Mouse (Mus musculus) forebrain, embryonic 15.5 days (tissue): ENCODE data around the gene Trpm3. TPM values are rescaled to one million over a fixed set of nuclear protein-coding genes. Genes with fewer than 3 reads are reported as not detected.

Experiments
- ATAC-seq: fragments of 200-750 bp; cut with Nextera tagmentation; replicated peaks from 2 replicates; pipeline ENCODE4 v1.8.0; 2017; ENCODE audit warnings: mild to moderate bottlenecking, moderate TSS enrichment, moderate library complexity
- H3K27ac ChIP-seq: fragments of 300-500 bp; sonication (generic); replicated peaks from 2 replicates; pipeline ENCODE4 v1.5.1; 2015; ENCODE audit warnings: mild to moderate bottlenecking, inconsistent platforms
- H3K27me3 ChIP-seq: fragments of 300-500 bp; sonication (generic); 2 replicates; pipeline ENCODE4 v1.6.1; 2015; ENCODE audit warnings: inconsistent platforms
- H3K36me3 ChIP-seq: fragments of 300-500 bp; sonication (generic); 2 replicates; pipeline ENCODE4 v1.6.1; 2015; ENCODE audit warnings: mild to moderate bottlenecking, inconsistent platforms
- H3K4me1 ChIP-seq: fragments of 300-500 bp; sonication (generic); 2 replicates; pipeline ENCODE4 v1.6.1; 2015; ENCODE audit warnings: inconsistent platforms
- H3K4me2 ChIP-seq: fragments of 300-500 bp; sonication (generic); replicated peaks from 2 replicates; pipeline ENCODE4 v1.6.1; 2015; ENCODE audit warnings: mild to moderate bottlenecking, inconsistent platforms
- H3K4me3 ChIP-seq: fragments of 300-500 bp; sonication (generic); 2 replicates; pipeline ENCODE4 v1.5.1; 2015; ENCODE audit warnings: mild to moderate bottlenecking, inconsistent platforms
- H3K9ac ChIP-seq: fragments of 300-500 bp; sonication (generic); replicated peaks from 2 replicates; pipeline ENCODE4 v1.6.1; 2015; ENCODE audit warnings: mild to moderate bottlenecking, inconsistent platforms
- H3K9me3 ChIP-seq: fragments of 300-500 bp; sonication (generic); 2 replicates; pipeline ENCODE4 v1.6.1; 2016; ENCODE audit warnings: inconsistent platforms
- WGBS: fragments of 180-500 bp; shearing (Covaris S2); methylation state at CpG from one replicate; pipeline ENCODE4 v1.1.7; 2015; ENCODE audit warnings: mixed read lengths; 5-methylcytosine and 5-hydroxymethylcytosine counted together
- polyA plus RNA-seq: library from polyadenylated mRNA; unstranded; fragments of >200 nt; fragmentation: Nextera tagmentation; extraction: Ambion mirVana; gene quantifications from 2 replicates; pipeline ENCODE4 v1.2.1, GENCODE M21; 2015

Trpm3 gene
- polyA plus RNA-seq, 1 experiment from 2014 or later: 21.6 TPM

DNA sequence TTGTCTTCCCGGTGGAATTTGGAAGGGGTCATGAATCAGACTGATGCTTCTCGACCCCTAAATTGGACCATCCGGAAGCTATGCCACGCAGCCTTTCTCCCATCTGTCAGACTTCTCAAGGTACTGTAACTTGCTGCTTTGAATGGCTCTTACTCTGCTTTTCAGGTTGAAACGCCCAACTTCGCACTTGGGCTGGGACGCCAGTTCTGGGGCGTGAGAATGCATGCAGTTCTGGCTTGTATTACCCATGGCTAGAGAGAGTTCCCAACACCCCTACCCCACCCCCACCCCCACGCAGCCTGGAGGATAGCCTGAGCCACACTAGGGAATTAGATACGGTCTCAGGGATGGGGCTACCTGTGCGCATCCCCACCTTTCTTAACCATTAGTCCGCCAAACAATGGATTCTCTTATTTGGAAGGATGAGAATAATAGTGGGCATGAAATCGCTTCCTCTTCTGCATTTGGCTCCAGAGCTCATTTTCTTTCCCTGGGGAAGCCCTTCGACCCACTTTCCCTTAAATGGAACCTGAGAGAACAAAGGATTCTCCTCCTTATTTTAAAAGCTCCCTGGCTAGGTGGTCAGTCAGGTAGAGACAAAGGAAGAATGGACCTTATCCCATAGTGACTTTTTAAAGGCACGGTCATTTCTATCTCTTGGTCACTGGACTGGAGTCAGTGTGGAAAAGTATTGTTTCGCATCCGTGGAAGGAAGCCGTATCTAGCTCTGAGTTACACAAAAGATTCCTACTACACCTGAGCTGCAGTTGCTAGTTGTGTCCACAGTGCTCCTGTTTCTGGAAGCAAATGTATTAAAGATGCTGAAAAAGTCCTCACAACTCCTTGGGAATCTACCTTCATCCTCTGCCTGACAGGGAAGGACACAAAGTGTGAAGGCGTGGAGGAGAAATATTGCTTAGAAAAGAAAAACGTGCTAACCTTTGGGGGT, 309.8 kb downstream of the Trpm3 start:
- Histone ChIP-seq H3K4me1 (peaks cover 18% of the 10 kb centered on the region), H3K36me3 (no peaks in the 10 kb centered on the region), H3K27ac (peak overlapping the region; percentile 52; the same call in 1 of the 2 replicates), H3K27me3 (no peaks in the 10 kb centered on the region), H3K9me3 (no peaks in the 10 kb centered on the region), H3K9ac (peak overlapping the region; percentile 52), H3K4me2 (peak overlapping the region; percentile 78), H3K4me3 (peak overlapping the region; percentile 46)
- ATAC-seq: peak; percentile 76
- 19% methylated on average over 20 of the region's 20 CpGs for WGBS

DNA sequence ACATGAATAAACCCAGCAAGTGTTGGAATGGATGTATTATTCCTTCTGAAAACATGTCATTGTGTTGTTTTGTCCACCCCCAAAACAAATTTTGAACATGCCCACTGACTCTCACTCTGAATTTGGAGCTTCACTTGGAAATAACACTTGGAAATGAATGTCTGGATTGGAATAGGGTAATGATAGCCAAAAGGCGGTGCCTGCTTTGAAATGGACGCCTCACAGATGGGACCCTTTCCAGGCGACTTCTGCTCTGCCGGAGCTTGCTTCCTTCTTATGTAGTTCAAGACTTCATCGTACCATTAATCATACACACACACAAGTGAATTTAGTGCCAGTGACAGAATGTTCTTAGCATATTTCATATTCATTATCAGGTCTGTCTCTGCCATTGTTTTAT, 312.4 kb downstream of the Trpm3 start:
- peaks cover 18% of the 10 kb centered on the region for H3K4me1 ChIP-seq
- ATAC-seq: no peak
- H3K4me3 ChIP-seq: no peak overlapping the region
- no peaks in the 10 kb centered on the region for H3K36me3 ChIP-seq
- H3K9ac ChIP-seq: no peak overlapping the region
- no peaks in the 10 kb centered on the region for H3K27me3 ChIP-seq
- 86% methylated on average over 5 of the region's 5 CpGs for WGBS
- no peak overlapping the region for H3K4me2 ChIP-seq
- H3K27ac ChIP-seq: no peak overlapping the region
- H3K9me3 ChIP-seq: no peaks in the 10 kb centered on the region

DNA sequence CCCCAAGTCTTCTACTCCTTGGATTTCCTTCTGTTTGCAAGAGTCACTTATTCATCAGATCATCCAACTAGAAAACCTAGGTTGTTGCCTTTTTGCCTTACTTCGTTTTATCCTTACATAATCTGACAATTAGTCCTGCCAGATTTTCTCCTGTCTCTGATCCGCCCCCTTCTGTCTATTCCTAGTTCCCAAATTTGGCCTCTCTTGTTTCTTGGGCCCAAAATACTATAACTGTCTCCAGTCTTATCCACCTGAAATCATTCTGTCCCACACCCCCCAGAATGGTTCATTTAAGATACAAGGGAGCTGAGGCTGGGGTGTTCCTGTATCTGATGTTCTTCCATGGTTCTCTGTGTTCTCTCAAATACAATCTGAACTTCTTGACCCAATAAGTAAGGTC, 318.1 kb downstream of the Trpm3 start:
- WGBS: 90% methylated on average over 2 of the region's 2 CpGs
- Histone ChIP-seq H3K4me3 (no peak overlapping the region), H3K36me3 (no peaks in the 10 kb centered on the region), H3K27me3 (no peaks in the 10 kb centered on the region), H3K4me1 (no peaks in the 10 kb centered on the region), H3K9ac (no peak overlapping the region), H3K9me3 (no peaks in the 10 kb centered on the region), H3K4me2 (no peak overlapping the region), H3K27ac (no peak overlapping the region)
- ATAC-seq: no peak

DNA sequence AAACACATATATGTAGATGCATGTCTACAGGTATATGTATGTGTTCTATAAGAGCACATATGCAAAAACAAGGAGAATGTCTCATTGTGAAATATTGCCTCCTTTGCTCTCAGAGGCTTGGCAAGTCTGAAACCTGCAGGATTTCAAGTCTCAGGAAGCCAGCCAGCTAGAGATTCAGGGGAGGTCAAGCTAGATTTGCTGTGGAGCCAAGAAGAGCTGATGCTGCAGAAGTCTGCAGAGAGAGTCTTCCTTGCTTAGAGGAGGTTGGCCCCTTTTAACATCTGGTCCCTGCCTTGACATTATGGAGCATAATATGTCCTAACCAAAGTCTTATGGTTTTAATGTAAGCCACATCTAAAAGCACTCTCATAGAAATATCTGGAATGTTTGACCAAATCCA, 323.2 kb downstream of the Trpm3 start:
- H3K27me3 ChIP-seq: no peaks in the 10 kb centered on the region
- H3K4me2 ChIP-seq: no peak overlapping the region
- no peaks in the 10 kb centered on the region for H3K9me3 ChIP-seq
- no peak overlapping the region for H3K27ac ChIP-seq
- no peaks in the 10 kb centered on the region for H3K4me1 ChIP-seq
- no peak overlapping the region for H3K4me3 ChIP-seq
- ATAC-seq: no peak
- no peak overlapping the region for H3K9ac ChIP-seq
- no peaks in the 10 kb centered on the region for H3K36me3 ChIP-seq

DNA sequence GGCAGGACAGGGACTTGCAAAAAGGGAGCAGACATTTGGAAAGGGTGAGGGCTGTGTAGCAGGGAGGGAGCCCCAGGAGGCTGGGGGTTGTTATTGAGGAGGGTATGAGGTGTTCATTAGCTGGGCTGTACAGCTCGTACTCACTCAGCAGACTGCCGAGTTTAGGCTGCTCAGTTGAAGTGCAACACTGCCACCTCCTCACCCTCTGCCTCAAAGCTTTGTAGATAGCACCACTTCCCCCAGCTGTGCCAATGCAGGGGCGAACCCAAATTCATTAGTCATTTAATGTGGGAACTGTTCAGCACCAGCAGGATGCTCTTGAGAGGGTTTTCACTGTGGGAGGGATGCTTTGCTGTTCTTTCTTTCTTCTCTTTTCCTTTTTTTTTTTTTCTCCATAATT, 324.7 kb downstream of the Trpm3 start:
- Histone ChIP-seq H3K4me3 (no peak overlapping the region), H3K4me2 (no peak overlapping the region), H3K9ac (no peak overlapping the region), H3K36me3 (no peaks in the 10 kb centered on the region), H3K27me3 (no peaks in the 10 kb centered on the region), H3K27ac (no peak overlapping the region), H3K4me1 (no peaks in the 10 kb centered on the region), H3K9me3 (no peaks in the 10 kb centered on the region)
- no peak for ATAC-seq
- 41% methylated on average over 3 of the region's 3 CpGs for WGBS

DNA sequence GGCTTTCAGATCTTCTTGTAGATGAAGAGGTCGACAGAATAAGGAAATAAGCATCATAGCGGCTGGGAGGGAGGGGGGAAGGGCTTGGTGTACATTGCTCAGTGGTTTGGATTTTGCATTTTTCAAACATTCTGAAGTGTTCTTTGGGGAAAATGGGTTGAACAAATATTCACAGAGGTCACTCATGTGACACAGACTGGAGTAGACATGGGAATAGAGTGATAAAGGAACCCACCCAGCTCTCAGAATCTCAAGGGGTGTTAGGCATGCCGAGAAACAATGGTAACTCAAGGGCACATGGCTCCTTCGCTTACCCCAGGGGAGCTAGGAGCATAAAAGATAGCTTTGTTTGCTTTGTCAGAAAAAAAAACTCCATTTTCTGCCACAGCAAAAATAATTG, 330.8 kb downstream of the Trpm3 start:
- ATAC-seq: no peak
- WGBS: 73% methylated on average over 4 of the region's 4 CpGs

DNA sequence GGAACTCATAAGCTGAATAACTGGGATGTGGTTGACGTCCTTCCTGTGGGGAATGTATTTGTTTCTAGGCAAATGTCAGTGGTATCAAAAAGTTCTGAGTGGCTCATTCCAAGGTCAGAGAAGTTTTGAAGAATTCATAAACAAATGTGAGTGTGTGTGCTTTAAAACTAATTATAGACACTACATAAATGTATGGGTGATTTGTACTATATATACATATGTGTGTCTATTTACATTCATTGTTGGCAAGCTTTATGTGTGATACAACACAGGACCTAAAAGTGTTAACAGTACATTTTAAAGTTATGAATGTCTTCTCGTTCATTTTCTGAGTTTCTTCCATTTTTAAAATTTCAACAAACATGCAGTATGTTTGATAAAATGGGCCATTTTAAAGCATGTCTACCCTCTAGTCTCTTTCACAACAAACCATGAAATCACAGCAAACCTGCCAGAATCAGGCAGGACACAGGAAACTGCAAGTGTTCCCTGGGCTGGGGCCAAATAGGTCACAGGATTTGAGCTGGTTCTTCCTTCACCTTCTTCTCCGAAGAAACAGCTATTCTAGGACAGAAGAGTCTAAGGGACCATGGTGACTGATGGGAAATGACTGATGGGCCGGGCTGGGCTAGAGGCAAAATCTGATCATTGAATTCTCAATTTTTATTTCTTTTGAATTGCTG, 334.3 kb downstream of the Trpm3 start:
- H3K9ac ChIP-seq: no peak overlapping the region
- WGBS: 82% methylated on average over 4 of the region's 4 CpGs
- H3K27me3 ChIP-seq: no peaks in the 10 kb centered on the region
- H3K9me3 ChIP-seq: no peaks in the 10 kb centered on the region
- H3K4me3 ChIP-seq: no peak overlapping the region
- H3K36me3 ChIP-seq: no peaks in the 10 kb centered on the region
- H3K27ac ChIP-seq: no peak overlapping the region
- H3K4me2 ChIP-seq: no peak overlapping the region
- H3K4me1 ChIP-seq: no peaks in the 10 kb centered on the region
- ATAC-seq: no peak

More for the DNA sequence above, 330.8 kb downstream of the Trpm3 start:
- Histone ChIP-seq H3K4me3 (no peak overlapping the region), H3K4me2 (no peak overlapping the region), H3K27me3 (no peaks in the 10 kb centered on the region), H3K4me1 (no peaks in the 10 kb centered on the region), H3K36me3 (no peaks in the 10 kb centered on the region), H3K9ac (no peak overlapping the region), H3K27ac (no peak overlapping the region), H3K9me3 (no peaks in the 10 kb centered on the region)

DNA sequence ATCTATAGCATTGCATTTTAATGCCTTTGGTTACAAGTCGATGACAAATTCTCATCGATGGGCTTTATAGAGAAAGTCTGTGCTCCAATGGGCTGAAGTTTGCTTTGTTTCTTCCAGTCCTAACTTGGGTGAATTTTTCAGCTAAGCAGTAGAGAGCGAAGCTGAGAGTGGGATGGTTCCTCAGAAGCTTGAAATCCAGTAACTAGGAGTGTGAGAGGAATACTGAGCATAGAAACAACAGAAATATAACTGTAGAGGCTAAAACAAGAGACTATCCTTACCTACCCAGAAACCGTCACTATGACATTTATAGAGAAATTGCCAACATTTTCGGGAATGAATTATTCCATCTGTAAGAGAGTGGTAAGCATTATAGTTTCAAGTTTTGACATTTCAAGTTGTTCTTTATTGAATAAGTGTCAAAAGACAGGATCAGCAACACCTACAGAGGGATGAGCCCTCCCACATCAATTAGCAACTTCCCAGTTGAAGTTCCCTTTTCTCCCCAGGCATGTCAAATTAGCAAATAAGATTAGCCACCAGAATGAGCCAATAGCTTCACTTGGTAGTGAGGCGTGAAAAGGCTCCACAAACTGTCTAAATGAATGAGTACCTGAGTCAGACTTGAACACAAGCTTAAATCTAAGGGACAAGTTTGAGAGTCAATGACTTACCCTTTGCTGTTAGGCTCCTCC, 339.6 kb downstream of the Trpm3 start:
- H3K4me3 ChIP-seq: no peak overlapping the region
- H3K9me3 ChIP-seq: no peaks in the 10 kb centered on the region
- no peak overlapping the region for H3K4me2 ChIP-seq
- no peak overlapping the region for H3K27ac ChIP-seq
- H3K36me3 ChIP-seq: no peaks in the 10 kb centered on the region
- WGBS: 90% methylated on average over 6 of the region's 6 CpGs
- H3K27me3 ChIP-seq: no peaks in the 10 kb centered on the region
- no peaks in the 10 kb centered on the region for H3K4me1 ChIP-seq
- H3K9ac ChIP-seq: no peak overlapping the region
- ATAC-seq: no peak

DNA sequence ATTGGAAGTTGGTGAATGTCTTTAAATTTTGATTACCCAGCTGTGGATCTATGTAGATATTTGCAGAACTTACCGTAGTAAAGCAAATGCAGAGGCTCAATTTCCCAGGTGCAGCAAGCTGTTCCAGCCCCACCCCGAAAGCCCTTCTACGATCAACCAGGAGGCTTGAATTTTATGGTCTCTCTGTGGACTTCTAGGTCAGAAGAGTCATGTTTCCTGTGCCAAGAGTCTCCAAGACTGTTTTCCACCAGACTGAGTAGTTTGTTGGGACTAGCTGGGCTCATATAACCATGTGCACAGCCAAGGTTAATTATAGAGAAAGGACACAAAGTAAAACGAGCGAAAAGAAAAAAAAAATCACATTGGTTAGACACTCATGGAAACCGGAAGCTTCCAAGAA, 364.6 kb downstream of the Trpm3 start:
- no peaks in the 10 kb centered on the region for H3K9me3 ChIP-seq
- no peaks in the 10 kb centered on the region for H3K4me1 ChIP-seq
- no peak overlapping the region for H3K27ac ChIP-seq
- no peak overlapping the region for H3K4me3 ChIP-seq
- H3K27me3 ChIP-seq: no peaks in the 10 kb centered on the region
- H3K4me2 ChIP-seq: no peak overlapping the region
- no peaks in the 10 kb centered on the region for H3K36me3 ChIP-seq
- H3K9ac ChIP-seq: no peak overlapping the region
- whole genome bisulfite sequencing: 91% methylated on average over 6 of the region's 6 CpGs
- no peak for ATAC-seq

DNA sequence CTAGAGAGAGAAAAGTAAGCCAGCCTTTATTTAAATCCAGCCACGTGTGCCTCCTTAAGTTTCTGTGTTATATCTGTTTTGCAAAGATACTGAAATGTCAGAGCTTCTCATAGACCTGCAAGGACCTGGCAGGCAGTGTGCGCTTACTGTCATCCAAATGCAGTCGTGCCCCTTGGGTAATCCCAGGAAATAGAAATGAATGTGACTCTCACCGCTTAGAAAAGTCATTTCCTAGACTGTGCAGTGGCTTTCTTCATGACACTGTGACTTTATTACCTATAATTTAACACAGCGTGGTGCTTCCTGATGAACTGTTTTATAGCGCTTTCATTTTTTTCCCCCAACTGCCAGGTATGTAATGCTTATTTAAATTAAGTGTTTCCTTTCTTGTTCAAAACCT, 379.7 kb downstream of the Trpm3 start:
- no peak for ATAC-seq
- 76% methylated on average over 6 of the region's 6 CpGs for WGBS

DNA sequence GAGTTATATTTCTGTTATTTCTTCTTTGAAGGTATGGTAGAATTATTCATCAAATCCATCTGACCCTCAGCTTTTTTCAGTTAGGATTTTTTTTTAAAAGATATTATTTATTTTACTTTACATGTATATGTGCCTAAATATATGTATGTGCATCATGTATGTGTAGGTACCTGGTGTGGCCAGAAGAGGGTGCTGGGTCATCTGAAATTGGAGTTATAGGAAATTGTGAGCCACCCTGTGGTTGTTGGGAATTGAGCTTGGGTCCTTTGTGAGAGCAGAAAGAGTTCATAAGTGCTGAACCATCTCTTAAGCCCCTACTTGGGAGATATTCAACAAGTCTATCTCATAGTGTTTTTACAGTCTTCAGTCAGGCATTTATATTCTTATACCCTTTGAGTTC, 389.1 kb downstream of the Trpm3 start:
- ATAC-seq: no peak
- no peak overlapping the region for H3K27ac ChIP-seq
- H3K4me3 ChIP-seq: no peak overlapping the region
- no peaks in the 10 kb centered on the region for H3K4me1 ChIP-seq
- H3K27me3 ChIP-seq: no peaks in the 10 kb centered on the region
- H3K9me3 ChIP-seq: no peaks in the 10 kb centered on the region
- no peak overlapping the region for H3K9ac ChIP-seq
- H3K4me2 ChIP-seq: no peak overlapping the region
- no peaks in the 10 kb centered on the region for H3K36me3 ChIP-seq

More for the DNA sequence above, 379.7 kb downstream of the Trpm3 start:
- H3K9me3 ChIP-seq: no peaks in the 10 kb centered on the region
- H3K4me1 ChIP-seq: no peaks in the 10 kb centered on the region
- no peak overlapping the region for H3K9ac ChIP-seq
- H3K4me2 ChIP-seq: no peak overlapping the region
- no peak overlapping the region for H3K27ac ChIP-seq
- no peaks in the 10 kb centered on the region for H3K36me3 ChIP-seq
- H3K27me3 ChIP-seq: no peaks in the 10 kb centered on the region
- no peak overlapping the region for H3K4me3 ChIP-seq

DNA sequence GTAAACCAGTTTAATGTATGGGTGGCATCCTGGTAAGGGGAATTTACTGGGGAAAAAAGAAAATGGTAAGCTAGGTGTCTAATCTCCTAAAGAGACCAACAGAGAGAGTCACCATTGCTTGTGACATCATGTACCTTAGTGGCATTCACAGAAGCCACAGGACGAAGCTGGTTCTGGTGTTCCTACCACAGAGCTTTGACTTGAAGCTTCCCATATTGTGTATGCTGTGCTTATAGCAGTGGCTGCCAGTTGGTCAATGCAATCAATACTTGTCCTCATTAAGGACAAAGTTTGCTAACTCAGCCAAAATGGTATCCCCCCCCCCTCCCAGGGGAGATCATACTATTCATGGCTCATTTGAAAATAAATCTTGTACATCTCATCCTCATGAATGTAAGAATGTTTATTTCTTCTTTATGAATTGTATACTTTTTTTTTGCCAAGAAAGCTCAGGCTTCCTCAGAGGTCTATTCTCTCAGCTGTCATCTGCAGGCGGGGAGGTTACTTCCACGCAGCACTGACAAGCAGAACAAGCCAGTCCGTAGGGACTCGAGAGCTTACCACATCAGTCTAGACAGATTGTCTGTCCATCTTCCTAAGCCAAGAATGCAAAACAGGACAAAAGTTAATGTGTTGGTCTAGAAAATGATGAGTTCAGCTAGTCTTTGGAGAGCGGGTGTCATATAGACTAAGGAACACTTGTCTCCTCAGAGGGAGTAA, 404.3 kb downstream of the Trpm3 start:
- Histone ChIP-seq H3K36me3 (no peaks in the 10 kb centered on the region), H3K27ac (no peak overlapping the region), H3K9ac (no peak overlapping the region), H3K9me3 (no peaks in the 10 kb centered on the region), H3K4me1 (no peaks in the 10 kb centered on the region), H3K27me3 (no peaks in the 10 kb centered on the region), H3K4me2 (no peak overlapping the region), H3K4me3 (no peak overlapping the region)
- no peak for ATAC-seq
- 95% methylated on average over 6 of the region's 6 CpGs for WGBS
